Mouse (Mus musculus) CH12.LX (cell line): ENCODE data around the gene Cdc34.

Experiments used
- POLR2A ChIP-seq: IDR thresholded peaks from 2 replicates; pipeline ENCODE4 v1.6.1; 2011; ENCODE audit warnings: low read depth, mild to moderate bottlenecking, improper control_type of control experiment, low read length
- ZNF384 ChIP-seq: IDR thresholded peaks from 2 replicates; pipeline ENCODE4 v1.6.1; 2012; ENCODE audit warnings: low read depth, low read length, improper control_type of control experiment, inconsistent platforms

DNA sequence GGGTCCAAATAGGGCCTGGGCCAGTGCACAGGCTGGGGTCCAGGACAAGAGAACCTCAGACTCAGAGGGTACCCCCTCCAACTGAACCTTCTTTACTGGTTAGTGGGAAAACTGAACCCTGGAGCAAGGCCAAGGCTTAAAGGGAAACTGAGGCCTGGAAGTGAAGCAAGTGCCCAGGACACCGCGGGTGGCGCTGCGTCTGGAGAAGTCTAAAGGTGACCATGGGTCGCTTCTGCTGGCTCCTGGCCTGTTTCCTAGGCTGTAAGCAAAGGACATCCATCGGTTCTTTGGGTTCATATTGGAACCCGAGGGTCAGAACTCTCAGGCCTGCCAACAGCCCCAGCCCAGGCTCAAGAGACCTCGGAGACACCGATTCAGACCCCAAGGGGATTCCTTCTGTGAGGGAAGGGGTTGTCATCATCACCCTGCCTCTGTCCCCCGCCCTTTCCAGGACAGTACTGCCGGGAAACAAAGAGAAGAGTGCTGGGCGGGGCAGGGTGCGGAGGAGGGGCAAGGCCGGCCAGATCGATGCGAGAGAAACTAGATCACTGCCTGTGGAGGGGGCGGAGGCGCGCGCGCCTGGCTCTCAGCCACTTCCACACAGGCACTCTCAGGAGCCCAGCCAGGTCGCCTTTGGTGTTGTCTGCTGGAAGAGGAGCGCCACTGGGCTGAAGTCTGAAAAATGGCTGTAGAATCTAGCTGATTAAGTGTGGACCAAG is 43.4 kb upstream of the Cdc34 start:
- no peak for TF ChIP-seq POLR2A
- TF ChIP-seq ZNF384, result no peak
